Mouse (Mus musculus) stomach, postnatal 0 days (tissue): ENCODE measurements around the gene Setdb1.

ENCODE experiments used
- CTCF ChIP-seq: IDR thresholded peaks from 2 replicates; pipeline ENCODE4 v1.5.1; 2016; ENCODE audit warnings: antibody characterized with exemption, low read depth, mild to moderate bottlenecking, moderate library complexity
- EP300 ChIP-seq: optimal IDR thresholded peaks from 2 replicates; pipeline ENCODE3; 2016; ENCODE audit warnings: antibody characterized with exemption

DNA sequence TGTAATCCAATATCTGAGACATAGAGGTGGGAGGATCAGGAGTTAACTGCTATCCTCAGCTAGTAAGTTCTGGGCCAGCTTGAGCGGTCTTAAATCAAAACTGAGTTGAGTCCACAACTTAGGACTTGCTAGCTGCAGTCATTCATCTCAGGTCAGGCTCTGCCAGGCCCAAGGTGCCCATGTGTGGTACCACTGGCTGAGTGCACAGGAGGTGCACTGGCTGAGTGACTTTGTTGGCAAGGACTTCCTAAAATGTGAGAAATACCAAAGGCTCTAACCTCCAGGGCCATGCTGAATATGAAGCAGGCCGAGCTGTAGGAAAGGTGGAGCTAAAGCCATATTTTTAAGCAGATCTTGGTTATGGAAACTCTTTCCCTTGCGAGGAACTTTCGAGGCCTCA, 19.7 kb downstream of the Setdb1 start:
- no peak for TF ChIP-seq CTCF
- no peak for TF ChIP-seq EP300
